Mouse (Mus musculus) midbrain, embryonic 16.5 days (tissue): Measurements from ENCODE around the gene H2-Q1. TPM values are rescaled to one million over a fixed set of nuclear protein-coding genes. Genes with fewer than 3 reads are reported as not detected.
"Not testable (repeated sequence)": the region's sequence is repeated elsewhere in the genome, so short reads cannot be mapped to it uniquely, and the experiment has no call there.

Experiments used
- ATAC-seq: fragments of 200-750 bp; cut with Nextera tagmentation; 2 replicates; pipeline ENCODE4 v1.8.0; 2017; ENCODE audit warnings: moderate TSS enrichment
- H3K27ac ChIP-seq: fragments of 300-500 bp; sonication (generic); 2 replicates; pipeline ENCODE4 v1.5.1; 2014; ENCODE audit warnings: mild to moderate bottlenecking, low read length, mixed read lengths
- H3K27me3 ChIP-seq: fragments of 300-500 bp; sonication (generic); 2 replicates; pipeline ENCODE4 v1.6.1; 2014; ENCODE audit warnings: low read depth, low read length, mixed read lengths; ENCODE audit not compliant: control insufficient read depth, insufficient read depth
- H3K36me3 ChIP-seq: fragments of 300-500 bp; sonication (generic); 2 replicates; pipeline ENCODE4 v1.6.1; 2014; ENCODE audit warnings: mild to moderate bottlenecking, low read length, moderate library complexity, mixed read lengths; ENCODE audit not compliant: control insufficient read depth, insufficient read depth
- H3K4me1 ChIP-seq: fragments of 300-500 bp; sonication (generic); 2 replicates; pipeline ENCODE4 v1.6.1; 2014; ENCODE audit warnings: mild to moderate bottlenecking, low read length, mixed read lengths; ENCODE audit not compliant: control insufficient read depth, insufficient read depth
- H3K4me2 ChIP-seq: fragments of 300-500 bp; sonication (generic); 2 replicates; pipeline ENCODE4 v1.6.1; 2014; ENCODE audit warnings: mild to moderate bottlenecking, low read length, mixed read lengths
- H3K4me3 ChIP-seq: fragments of 300-500 bp; sonication (generic); 2 replicates; pipeline ENCODE4 v1.5.1; 2014; ENCODE audit warnings: low read depth, mild to moderate bottlenecking, low read length, moderate library complexity, mixed read lengths
- H3K9ac ChIP-seq: fragments of 300-500 bp; sonication (generic); 2 replicates; pipeline ENCODE4 v1.6.1; 2014; ENCODE audit warnings: low read depth, low read length, mixed read lengths
- H3K9me3 ChIP-seq: fragments of 300-500 bp; sonication (generic); replicated peaks from 2 replicates; pipeline ENCODE4 v1.6.1; 2014; ENCODE audit warnings: mild to moderate bottlenecking, low read length, mixed read lengths; ENCODE audit not compliant: control insufficient read depth, poor library complexity, severe bottlenecking
- WGBS: fragments of 180-500 bp; shearing (Covaris S2); extraction: QIAGEN DNeasy Blood & Tissue Kit; methylation state at CpG from one replicate; pipeline ENCODE4 v1.1.7; 2014; 5-methylcytosine and 5-hydroxymethylcytosine counted together
- polyA plus RNA-seq: library from polyadenylated mRNA; unstranded; fragments of >200 nt; fragmentation: Nextera tagmentation; extraction: Ambion mirVana; gene quantifications from 2 replicates; pipeline ENCODE4 v1.2.1, GENCODE M21; 2015

The H2-Q1 gene
- polyA plus RNA-seq, 1 experiment from 2014 or later = 0.38 TPM

- not testable (repeated sequence) for H3K9ac ChIP-seq, H3K36me3 ChIP-seq, ATAC-seq, H3K27me3 ChIP-seq, H3K4me1 ChIP-seq, H3K9me3 ChIP-seq, H3K4me3 ChIP-seq, H3K4me2 ChIP-seq, H3K27ac ChIP-seq
- 8% methylated on average over 5 of the region's 5 CpGs for WGBS
Observed at GRCm38 (mm10) chr17:35295796-35296195, 24.4 kb upstream of the H2-Q1 start.

- H3K9ac ChIP-seq, H3K27me3 ChIP-seq, H3K4me3 ChIP-seq, H3K4me1 ChIP-seq, H3K4me2 ChIP-seq, ATAC-seq, H3K36me3 ChIP-seq, H3K27ac ChIP-seq, H3K9me3 ChIP-seq: not testable (repeated sequence)
- 88% methylated on average over 7 of the region's 7 CpGs for WGBS
Observed at GRCm38 (mm10) chr17:35300261-35300945, 19.8 kb upstream of the H2-Q1 start.

- 25% methylated on average over 13 of the region's 13 CpGs for WGBS
- H3K36me3 ChIP-seq = no peaks in the 10 kb centered on the region
- H3K27ac ChIP-seq = no peak overlapping the region
- H3K9ac ChIP-seq = no peak overlapping the region
- no peaks in the 10 kb centered on the region for H3K27me3 ChIP-seq
- H3K4me1 ChIP-seq = no peaks in the 10 kb centered on the region
- no peaks in the 10 kb centered on the region for H3K9me3 ChIP-seq
- no peak for ATAC-seq
- no peak overlapping the region for H3K4me3 ChIP-seq
- H3K4me2 ChIP-seq = no peak overlapping the region
Observed at GRCm38 (mm10) chr17:35301645-35302258, 18.5 kb upstream of the H2-Q1 start.

GRCm38 (mm10) chr17:35303271-35303670, 16.9 kb upstream of the H2-Q1 start:
- no peak overlapping the region for H3K4me2 ChIP-seq
- ATAC-seq = no peak
- 88% methylated on average over 2 of the region's 2 CpGs for WGBS
- H3K36me3 ChIP-seq = no peaks in the 10 kb centered on the region
- no peak overlapping the region for H3K27ac ChIP-seq
- H3K4me1 ChIP-seq = no peaks in the 10 kb centered on the region
- H3K27me3 ChIP-seq = no peaks in the 10 kb centered on the region
- H3K4me3 ChIP-seq = no peak overlapping the region
- H3K9me3 ChIP-seq = no peaks in the 10 kb centered on the region
- H3K9ac ChIP-seq = no peak overlapping the region

- Histone ChIP-seq H3K4me2 (no peak overlapping the region), H3K27me3 (no peaks in the 10 kb centered on the region), H3K4me1 (no peaks in the 10 kb centered on the region), H3K9ac (no peak overlapping the region), H3K27ac (no peak overlapping the region), H3K4me3 (no peak overlapping the region), H3K9me3 (no peaks in the 10 kb centered on the region), H3K36me3 (no peaks in the 10 kb centered on the region)
- WGBS = 81% methylated on average over 10 of the region's 10 CpGs
- ATAC-seq = no peak
Observed at GRCm38 (mm10) chr17:35303756-35304350, 16.4 kb upstream of the H2-Q1 start.

- no peak overlapping the region for H3K4me3 ChIP-seq
- no peak overlapping the region for H3K27ac ChIP-seq
- no peaks in the 10 kb centered on the region for H3K27me3 ChIP-seq
- no peaks in the 10 kb centered on the region for H3K4me1 ChIP-seq
- H3K4me2 ChIP-seq = no peak overlapping the region
- WGBS = 78% methylated on average over 6 of the region's 6 CpGs
- H3K36me3 ChIP-seq = no peaks in the 10 kb centered on the region
- no peak for ATAC-seq
- H3K9me3 ChIP-seq = no peaks in the 10 kb centered on the region
- H3K9ac ChIP-seq = no peak overlapping the region
Observed at GRCm38 (mm10) chr17:35304478-35304877, 15.7 kb upstream of the H2-Q1 start.

GRCm38 (mm10) chr17:35304921-35305320, 15.3 kb upstream of the H2-Q1 start:
- 88% methylated on average over 7 of the region's 8 CpGs for WGBS
- not testable (repeated sequence) for H3K4me1 ChIP-seq, H3K27ac ChIP-seq, H3K9me3 ChIP-seq, H3K36me3 ChIP-seq, H3K4me2 ChIP-seq, ATAC-seq, H3K9ac ChIP-seq, H3K4me3 ChIP-seq, H3K27me3 ChIP-seq

- no peak for ATAC-seq
- H3K9me3 ChIP-seq = no peaks in the 10 kb centered on the region
- no peak overlapping the region for H3K9ac ChIP-seq
- no peak overlapping the region for H3K4me2 ChIP-seq
- no peak overlapping the region for H3K4me3 ChIP-seq
- H3K36me3 ChIP-seq = no peaks in the 10 kb centered on the region
- H3K4me1 ChIP-seq = peaks cover 5% of the 10 kb centered on the region; the same call in 1 of the 2 replicates
- H3K27ac ChIP-seq = no peak overlapping the region
- peaks cover 15% of the 10 kb centered on the region for H3K27me3 ChIP-seq
Observed at GRCm38 (mm10) chr17:35318671-35319070, 1.5 kb upstream of the H2-Q1 start.

GRCm38 (mm10) chr17:35325124-35325523, 4.9 kb downstream of the H2-Q1 start:
- 52% methylated on average over 1 of the region's 1 CpGs for WGBS
- not testable (repeated sequence) for H3K4me3 ChIP-seq, ATAC-seq, H3K4me2 ChIP-seq, H3K9me3 ChIP-seq, H3K36me3 ChIP-seq, H3K27ac ChIP-seq, H3K4me1 ChIP-seq, H3K9ac ChIP-seq
- peaks cover 12% of the 10 kb centered on the region; the same call in 1 of the 2 replicates for H3K27me3 ChIP-seq
